ENCODE assay signal across 24 mouse cellular contexts in the genomic region with DNA sequence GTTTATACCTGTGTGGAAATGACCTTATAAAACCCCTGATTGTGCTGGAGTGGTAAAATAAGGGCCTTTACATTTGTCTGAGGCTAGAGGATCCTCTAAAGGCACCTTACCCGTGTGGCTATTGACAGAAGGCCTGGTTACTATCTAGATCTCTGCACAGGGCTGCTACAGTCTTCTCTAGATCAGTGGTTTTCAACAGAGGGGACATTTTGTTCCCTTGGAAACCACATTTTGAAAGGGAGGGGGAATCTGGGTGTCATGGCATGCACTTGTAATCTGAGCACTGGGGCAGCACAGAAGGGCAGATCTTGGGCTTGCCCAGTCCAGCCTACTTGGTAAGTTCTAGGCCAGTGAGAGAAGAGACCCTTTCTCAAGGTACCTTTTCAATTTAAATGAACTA. TPM values are rescaled to one million over a fixed set of nuclear protein-coding genes. Genes with fewer than 3 reads are reported as not detected.
DNase-seq lines count a peak whose midpoint lies in the region; ATAC-seq and TF ChIP-seq lines count a peak whose summit lies in the region.
"Had no signal": no experiment of that assay in that cellular context is flagged by ENCODE, and none has a peak within 500 bp of the region (broad histone marks: within the 10 kb centered on the region; RNA-seq: fewer than 3 reads in every experiment).

No protein-coding gene starts in this region.

- TF ChIP-seq EP300 in lung, postnatal 0 days (IDR thresholded peaks at IDR 0.05): no peak

- H3K4me2 ChIP-seq in lung, postnatal 0 days (replicated peaks; ENCODE audit: low read depth, low read length): no peak overlapping the region
- H3K4me2 ChIP-seq: heart, embryonic 15.5 days; liver, embryonic 13.5 days; midbrain, embryonic 11.5 days had no signal

- peak; percentile 34 for DNase-seq in gastrocnemius, postnatal 25 days
- no peak for DNase-seq in gastrocnemius, postnatal 36 days
- peak; percentile 9 for DNase-seq in lung, postnatal 0 days (ENCODE audit: low spot score)
- DNase-seq in lung, adult 2 months: no peak
- DNase-seq in NIH3T3 (ENCODE audit: low read depth): peak; percentile 27
- no peak for DNase-seq in heart, adult 8-10 months (ENCODE audit: low spot score)
- DNase-seq: adrenal gland, postnatal 25 days; cerebellum, adult 18-20 months; cerebellum, postnatal 36 days; heart, adult 2 months; heart, postnatal 4 days; kidney, adult 11 months; kidney, postnatal 10 days; liver, embryonic 13.5 days; right cerebral cortex, postnatal 14 days; spleen, adult 18-20 months; thymus, postnatal 25 days had no signal

- TF ChIP-seq POLR2A in lung, adult 2 months (IDR thresholded peaks at IDR 0.05; ENCODE audit: borderline replicate concordance, extremely low read depth, low read depth, low read length): no peak

- H3K9me3 ChIP-seq in lung, postnatal 0 days (ENCODE audit: low read length): no peaks in the 10 kb centered on the region
- H3K9me3 ChIP-seq: heart, embryonic 15.5 days; liver, embryonic 13.5 days had no signal

- no peaks in the 10 kb centered on the region for H3K36me3 ChIP-seq in lung, postnatal 0 days (ENCODE audit: insufficient read depth, low read length)
- H3K36me3 ChIP-seq: heart, embryonic 15.5 days had no signal

- intact Hi-C loops in gastrocnemius, postnatal 36 days (cut with DNase I): no loop called here

- peak; percentile 29; the same call in 1 of the 2 replicates for ATAC-seq in lung, postnatal 0 days
- peak; percentile 43 for ATAC-seq in megakaryocyte progenitor cell, adult 5-6 weeks (replicated peaks; ENCODE audit: poor library complexity)
- no peak for ATAC-seq in cerebellum, adult (ENCODE audit: insufficient number of reproducible peaks, low FRiP score, low TSS enrichment)
- ATAC-seq: activated CD4-positive, CD25-positive, alpha-beta regulatory T cell, adult 4 months; forebrain, embryonic 16.5 days; hindbrain, embryonic 16.5 days had no signal

- H3K4me1 ChIP-seq in lung, postnatal 0 days (ENCODE audit: insufficient read depth, low read depth, low read length): peaks cover 12% of the 10 kb centered on the region; the same call in 1 of the 2 replicates
- peaks cover 24% of the 10 kb centered on the region for H3K4me1 ChIP-seq in lung, adult 2 months (ENCODE audit: control insufficient read depth, insufficient read depth, low read length)

- TF ChIP-seq CTCF in lung, postnatal 0 days (IDR thresholded peaks at IDR 0.05): no peak
- no peak for TF ChIP-seq CTCF in lung, adult 2 months (IDR thresholded peaks at IDR 0.05; ENCODE audit: insufficient read depth, low read length)

- no peaks in the 10 kb centered on the region for H3K27me3 ChIP-seq in lung, postnatal 0 days (replicated peaks; ENCODE audit: insufficient read depth, low read length)
- H3K27me3 ChIP-seq: heart, embryonic 15.5 days; liver, embryonic 13.5 days had no signal

- H3K27ac ChIP-seq in lung, postnatal 0 days (ENCODE audit: low read length): peak overlapping the region; percentile 15; the same call in 1 of the 2 replicates
- H3K27ac ChIP-seq: heart, adult 2 months; heart, embryonic 15.5 days; liver, embryonic 13.5 days had no signal

- no peak overlapping the region for H3K4me3 ChIP-seq in lung, postnatal 0 days (ENCODE audit: low read depth, low read length)
- no peak overlapping the region for H3K4me3 ChIP-seq in lung, adult 2 months (replicated peaks; ENCODE audit: extremely low read depth, low read depth, low read length)
- H3K4me3 ChIP-seq: heart, adult 2 months; heart, embryonic 15.5 days; liver, embryonic 13.5 days had no signal

- WGBS in lung, postnatal 0 days: 35% methylated on average over 1 of the region's 1 CpGs
- WGBS in lung, adult 2 months: 45% methylated on average over 1 of the region's 1 CpGs

- H3K9ac ChIP-seq in lung, postnatal 0 days (replicated peaks; ENCODE audit: low read depth): no peak overlapping the region
- H3K9ac ChIP-seq: heart, embryonic 15.5 days; liver, embryonic 13.5 days had no signal

RNA-seq across cellular contexts. Expression of a gene that starts 15.6 kb away (rescaled TPM):
- total RNA-seq in gastrocnemius, postnatal 25 days (2021): 10 to 100 TPM; 68.0 to 81.3 TPM
- total RNA-seq in gastrocnemius, postnatal 36 days (2021): 10 to 100 TPM; 83.0 to 98.3 TPM
- polyA plus RNA-seq in lung, postnatal 0 days (2015; fragmentation: Nextera tagmentation; extraction: Ambion mirVana): 31.9 and 34.0 TPM in 2 replicates
- polyA plus RNA-seq in lung, adult 2 months (2012; rRNA removed): 74.3 and 97.5 TPM in 2 replicates
- 111 TPM in 2 replicates for total RNA-seq in megakaryocyte progenitor cell, adult 5-6 weeks (2015)
- total RNA-seq in megakaryocyte progenitor cell, adult 5-6 weeks (2017): 100 and 110 TPM in 2 replicates
- total RNA-seq in heart, adult 8-10 months (2022): 10 to 100 TPM; 48.9 to 61.5 (median 52.0) TPM

RNA-seq across cellular contexts. Expression of a gene that starts 16.7 kb away (rescaled TPM):
- under 1 TPM in 1 of 2 experiments, not detected in 1; 0.27 TPM for total RNA-seq in gastrocnemius, postnatal 25 days (2021)
- under 1 TPM; 0.27 to 0.33 TPM for total RNA-seq in gastrocnemius, postnatal 36 days (2021)
- 0.60 and 0.68 TPM in 2 replicates for polyA plus RNA-seq in lung, postnatal 0 days (2015; fragmentation: Nextera tagmentation; extraction: Ambion mirVana)
- 0.40 and 1.2 TPM in 2 replicates for polyA plus RNA-seq in lung, adult 2 months (2012; rRNA removed)
- 1.3 and 3.0 TPM in 2 replicates for total RNA-seq in megakaryocyte progenitor cell, adult 5-6 weeks (2015)
- 0.21 and 1.5 TPM in 2 replicates for total RNA-seq in megakaryocyte progenitor cell, adult 5-6 weeks (2017)
- total RNA-seq in heart, adult 8-10 months (2022): under 1 TPM in 2 of 4 experiments, not detected in 2; 0.37 to 0.65 TPM
- polyA plus RNA-seq: activated CD4-positive, CD25-positive, alpha-beta regulatory T cell, adult 4 months had no signal

RNA-seq across cellular contexts. Expression of a gene that starts 19.2 kb away (rescaled TPM):
- total RNA-seq in gastrocnemius, postnatal 25 days (2021): under 1 TPM in 1 of 2 experiments, not detected in 1; 0.94 TPM
- 1 to 10 TPM in 1 of 2 experiments, under 1 TPM in 1; 0.74 to 1.1 TPM for total RNA-seq in gastrocnemius, postnatal 36 days (2021)
- polyA plus RNA-seq in lung, postnatal 0 days (2015; fragmentation: Nextera tagmentation; extraction: Ambion mirVana): 2.0 and 2.4 TPM in 2 replicates
- polyA plus RNA-seq in lung, adult 2 months (2012; rRNA removed): 0.77 and 1.5 TPM in 2 replicates
- total RNA-seq in megakaryocyte progenitor cell, adult 5-6 weeks (2015): 4.3 and 6.5 TPM in 2 replicates
- 1.1 and 5.1 TPM in 2 replicates for total RNA-seq in megakaryocyte progenitor cell, adult 5-6 weeks (2017)
- 1 to 10 TPM in 2 of 4 experiments, under 1 TPM in 1, not detected in 1; 0.46 to 1.5 (median 1.1) TPM for total RNA-seq in heart, adult 8-10 months (2022)

Comparison
In these comparisons a context has a peak if more than half of its experiments do, and no peak if none do; other contexts are left out.
1. DNase-seq: peak in gastrocnemius, postnatal 25 days (single experiment), lung, postnatal 0 days (single experiment) and NIH3T3 (single experiment); none in gastrocnemius, postnatal 36 days (0 of 2), lung, adult 2 months (single experiment) and heart, adult 8-10 months (single experiment).